Mouse (Mus musculus): Measurements from ENCODE around the gene Teddm1a. TPM values are rescaled to one million over a fixed set of nuclear protein-coding genes. Genes with fewer than 3 reads are reported as not detected.

The Teddm1a gene
- polyA plus RNA-seq, 1 experiment from 2014 or later = not detected

DNA sequence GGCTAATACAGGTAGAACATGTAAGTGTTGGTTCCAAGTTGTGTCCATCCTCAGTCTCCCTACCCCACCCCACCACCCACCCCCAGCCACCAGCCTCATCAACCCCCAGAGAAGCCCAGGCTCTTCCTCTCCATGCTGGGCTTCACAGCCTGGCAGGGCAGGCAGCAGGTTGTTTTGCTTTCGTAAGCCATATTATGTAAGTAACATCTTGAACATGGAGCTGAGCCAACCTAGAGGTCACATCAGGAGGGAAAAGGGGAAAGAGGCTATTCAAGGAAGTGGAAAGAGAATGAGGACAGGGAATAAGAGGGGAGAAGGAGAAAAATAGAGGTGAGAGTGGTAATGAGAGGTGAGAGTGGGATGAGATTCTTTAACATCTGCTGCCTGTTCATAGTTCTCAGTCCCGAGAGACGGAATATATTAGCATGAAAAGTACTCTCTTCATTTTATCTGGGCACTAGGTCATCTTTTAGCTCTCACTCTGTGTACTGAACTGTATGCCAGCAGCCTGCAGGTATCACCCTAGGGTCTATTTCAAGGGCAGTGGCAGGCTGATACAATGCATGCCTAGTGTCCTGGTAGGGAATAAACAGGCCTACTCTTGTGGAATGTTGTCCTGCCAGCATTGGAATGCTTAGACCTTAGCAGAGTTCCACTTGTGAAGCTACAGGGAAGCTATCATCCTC, 27.1 kb downstream of the Teddm1a start:
- no peaks in the 10 kb centered on the region for H3K9me3 ChIP-seq (ENCODE audit: control insufficient read depth, low read length)

GRCm38 (mm10) chr1:153921642-153922041, 30.1 kb downstream of the Teddm1a start:
- Histone ChIP-seq H3K27me3 (ENCODE audit: control insufficient read depth, insufficient read depth, low read length) (no peaks in the 10 kb centered on the region), H3K4me3 (ENCODE audit: control insufficient read depth in 1 of 2, insufficient read depth in 1 of 2, low read depth in 1 of 2, low read length in 2 of 2) (no peak overlapping the region), H3K27ac (replicated peaks in 1 of 2; ENCODE audit: control insufficient read depth in 1 of 2, insufficient read depth in 1 of 2, low read depth in 2 of 2, low read length in 2 of 2) (no peak overlapping the region), H3K4me2 (ENCODE audit: low read length) (no peak overlapping the region), H3K4me1 (ENCODE audit: control insufficient read depth in 2 of 2, insufficient read depth in 2 of 2, low read length in 2 of 2) (peaks cover 7 to 15% of the 10 kb centered on the region in 2 experiments), H3K9me3 (ENCODE audit: control insufficient read depth, low read length) (no peaks in the 10 kb centered on the region), H3K9ac (ENCODE audit: low read length) (no peak overlapping the region), H3K36me3 (ENCODE audit: control insufficient read depth, insufficient read depth, low read length) (no peaks in the 10 kb centered on the region)
- no peak for ATAC-seq (ENCODE audit: insufficient number of reproducible peaks, insufficient read depth, low FRiP score, low read depth)
- WGBS = 91% methylated on average over 3 of the region's 3 CpGs

More for the DNA sequence above, 27.1 kb downstream of the Teddm1a start:
- H3K27me3 ChIP-seq (ENCODE audit: control insufficient read depth, insufficient read depth, low read length) = no peaks in the 10 kb centered on the region
- no peak overlapping the region for H3K4me3 ChIP-seq (ENCODE audit: control insufficient read depth in 1 of 2, insufficient read depth in 1 of 2, low read depth in 1 of 2, low read length in 2 of 2)
- H3K4me2 ChIP-seq (ENCODE audit: low read length) = no peak overlapping the region
- H3K27ac ChIP-seq (replicated peaks in 1 of 2; ENCODE audit: control insufficient read depth in 1 of 2, insufficient read depth in 1 of 2, low read depth in 2 of 2, low read length in 2 of 2) = peak overlapping the region; percentile 47 to 55; a peak in 3 of 4 replicates
- WGBS = 36% methylated on average over 3 of the region's 3 CpGs
- H3K9ac ChIP-seq (ENCODE audit: low read length) = no peak overlapping the region
- peak; percentile 52 for ATAC-seq (ENCODE audit: insufficient number of reproducible peaks, insufficient read depth, low FRiP score, low read depth)
- H3K36me3 ChIP-seq (ENCODE audit: control insufficient read depth, insufficient read depth, low read length) = no peaks in the 10 kb centered on the region
- peaks cover 7 to 15% of the 10 kb centered on the region in 2 experiments for H3K4me1 ChIP-seq (ENCODE audit: control insufficient read depth in 2 of 2, insufficient read depth in 2 of 2, low read length in 2 of 2)

DNA sequence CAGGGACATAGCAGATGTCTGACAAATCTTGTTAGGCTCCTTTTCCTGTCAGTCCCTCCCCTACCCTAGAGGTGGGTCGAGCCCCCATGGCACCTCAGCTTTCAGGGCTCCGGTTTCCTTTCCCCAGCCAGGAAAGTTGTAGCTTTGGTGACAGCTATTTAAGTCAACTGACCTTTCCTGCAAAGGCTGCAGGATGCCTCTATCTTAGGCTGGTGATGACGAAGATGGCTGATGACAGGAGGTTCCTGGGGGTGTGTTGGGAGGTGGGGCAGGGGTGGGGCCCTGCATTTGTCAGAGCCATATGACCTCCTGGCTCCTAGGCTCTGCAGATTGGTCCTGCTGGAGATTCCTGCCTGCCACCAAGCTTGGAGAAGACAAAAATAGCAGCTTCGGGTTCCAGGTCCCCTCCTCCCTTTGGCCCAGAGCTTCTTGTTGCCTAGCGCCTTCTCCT, 31.1 kb downstream of the Teddm1a start:
- Histone ChIP-seq H3K27ac (replicated peaks in 1 of 2; ENCODE audit: control insufficient read depth in 1 of 2, insufficient read depth in 1 of 2, low read depth in 2 of 2, low read length in 2 of 2) (peak overlapping the region; percentile 82 to 83), H3K4me2 (ENCODE audit: low read length) (peak overlapping the region; percentile 16; the same call in 1 of the 2 replicates), H3K36me3 (ENCODE audit: control insufficient read depth, insufficient read depth, low read length) (no peaks in the 10 kb centered on the region), H3K4me1 (ENCODE audit: control insufficient read depth in 2 of 2, insufficient read depth in 2 of 2, low read length in 2 of 2) (peaks cover 7 to 15% of the 10 kb centered on the region in 2 experiments), H3K9me3 (ENCODE audit: control insufficient read depth, low read length) (no peaks in the 10 kb centered on the region), H3K27me3 (ENCODE audit: control insufficient read depth, insufficient read depth, low read length) (no peaks in the 10 kb centered on the region), H3K4me3 (ENCODE audit: control insufficient read depth in 1 of 2, insufficient read depth in 1 of 2, low read depth in 1 of 2, low read length in 2 of 2) (no peak overlapping the region), H3K9ac (ENCODE audit: low read length) (no peak overlapping the region)
- WGBS = 2% methylated on average over 5 of the region's 5 CpGs
- ATAC-seq (ENCODE audit: insufficient number of reproducible peaks, insufficient read depth, low FRiP score, low read depth) = peak; percentile 75

DNA sequence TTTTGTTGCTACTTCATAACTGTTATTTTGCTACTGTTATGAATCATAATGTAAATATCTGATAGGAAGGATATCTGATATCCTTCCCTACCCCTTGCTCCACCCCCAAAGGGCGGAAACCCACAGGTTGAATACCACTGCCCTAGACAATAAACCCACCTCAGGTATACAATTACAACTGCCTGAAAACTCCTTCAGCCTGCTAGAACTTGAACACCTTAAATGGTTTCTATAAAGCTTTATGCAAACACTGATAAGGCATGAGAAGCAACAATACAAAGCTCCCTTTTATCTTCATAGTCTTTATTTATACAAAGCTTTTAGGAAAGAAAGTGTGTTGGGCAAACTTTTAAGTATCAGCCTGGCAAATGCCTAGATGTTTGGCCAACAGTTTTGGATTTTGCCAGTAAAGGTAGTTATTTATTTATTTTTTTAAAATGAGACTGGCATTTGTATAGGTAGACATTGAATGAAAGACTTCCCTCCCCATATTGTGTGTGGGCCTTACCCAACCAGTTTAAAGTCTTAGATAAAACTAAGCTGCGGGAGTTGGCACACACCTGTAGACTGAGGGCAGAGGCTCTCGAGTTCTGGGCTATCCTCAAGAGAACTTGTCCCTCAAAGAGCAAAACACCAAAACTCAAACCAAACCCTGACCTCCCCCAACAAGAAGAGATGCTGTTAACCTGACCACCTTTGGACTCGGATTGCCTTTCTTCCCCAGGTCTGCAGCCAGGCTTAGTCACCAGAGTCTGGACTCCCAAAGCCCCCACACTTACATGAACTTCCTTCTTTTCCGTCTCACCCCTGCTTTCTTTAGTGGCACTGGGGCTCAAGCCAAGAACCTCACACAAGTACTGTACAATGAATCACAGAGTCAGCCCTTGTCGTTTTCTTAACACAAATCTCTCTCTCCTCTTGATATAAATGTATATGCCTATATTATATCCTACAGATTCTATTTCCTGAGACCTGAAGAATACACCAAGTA, 33.1 kb downstream of the Teddm1a start:
- Histone ChIP-seq H3K27ac (replicated peaks in 1 of 2; ENCODE audit: control insufficient read depth in 1 of 2, insufficient read depth in 1 of 2, low read depth in 2 of 2, low read length in 2 of 2) (no peak overlapping the region), H3K4me2 (ENCODE audit: low read length) (no peak overlapping the region), H3K4me3 (ENCODE audit: control insufficient read depth in 1 of 2, insufficient read depth in 1 of 2, low read depth in 1 of 2, low read length in 2 of 2) (no peak overlapping the region), H3K36me3 (ENCODE audit: control insufficient read depth, insufficient read depth, low read length) (no peaks in the 10 kb centered on the region), H3K4me1 (ENCODE audit: control insufficient read depth in 2 of 2, insufficient read depth in 2 of 2, low read length in 2 of 2) (peaks cover 7 to 8% of the 10 kb centered on the region in 2 experiments), H3K27me3 (ENCODE audit: control insufficient read depth, insufficient read depth, low read length) (no peaks in the 10 kb centered on the region), H3K9me3 (ENCODE audit: control insufficient read depth, low read length) (no peaks in the 10 kb centered on the region), H3K9ac (ENCODE audit: low read length) (no peak overlapping the region)
- 86% methylated on average over 6 of the region's 6 CpGs for WGBS
- no peak for ATAC-seq (ENCODE audit: insufficient number of reproducible peaks, insufficient read depth, low FRiP score, low read depth)

DNA sequence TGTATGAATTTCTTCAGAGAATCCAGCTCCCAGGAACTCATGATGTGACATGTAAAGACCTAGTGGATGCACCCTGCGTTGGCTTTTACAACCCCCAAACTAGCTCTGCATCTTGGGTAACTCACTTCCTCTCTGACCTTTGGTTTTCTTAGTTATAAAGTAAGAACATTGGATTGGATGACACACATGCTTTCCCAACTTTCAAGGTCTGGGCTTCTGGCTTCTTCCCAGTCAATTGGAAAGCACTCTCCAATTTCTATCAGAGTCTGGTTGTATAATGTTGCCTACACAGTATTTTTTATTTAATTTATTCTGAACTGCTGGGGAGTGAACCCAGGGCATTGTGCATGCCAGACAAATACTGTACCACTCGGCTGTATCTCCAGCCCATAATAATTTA, 38.9 kb downstream of the Teddm1a start:
- no peak for ATAC-seq (ENCODE audit: insufficient number of reproducible peaks, insufficient read depth, low FRiP score, low read depth)
- 82% methylated on average over 2 of the region's 2 CpGs for WGBS

GRCm38 (mm10) chr1:153933772-153934171, 42.2 kb downstream of the Teddm1a start:
- Histone ChIP-seq H3K4me1 (ENCODE audit: control insufficient read depth in 2 of 2, insufficient read depth in 2 of 2, low read length in 2 of 2) (no peaks in the 10 kb centered on the region), H3K27me3 (ENCODE audit: control insufficient read depth, insufficient read depth, low read length) (no peaks in the 10 kb centered on the region), H3K36me3 (ENCODE audit: control insufficient read depth, insufficient read depth, low read length) (no peaks in the 10 kb centered on the region), H3K4me3 (ENCODE audit: control insufficient read depth in 1 of 2, insufficient read depth in 1 of 2, low read depth in 1 of 2, low read length in 2 of 2) (no peak overlapping the region), H3K27ac (replicated peaks in 1 of 2; ENCODE audit: control insufficient read depth in 1 of 2, insufficient read depth in 1 of 2, low read depth in 2 of 2, low read length in 2 of 2) (no peak overlapping the region), H3K4me2 (ENCODE audit: low read length) (no peak overlapping the region), H3K9me3 (ENCODE audit: control insufficient read depth, low read length) (no peaks in the 10 kb centered on the region), H3K9ac (ENCODE audit: low read length) (no peak overlapping the region)
- ATAC-seq (ENCODE audit: insufficient number of reproducible peaks, insufficient read depth, low FRiP score, low read depth) = no peak
- 65% methylated on average over 1 of the region's 1 CpGs for WGBS

More for the DNA sequence above, 38.9 kb downstream of the Teddm1a start:
- no peak overlapping the region for H3K4me3 ChIP-seq (ENCODE audit: control insufficient read depth in 1 of 2, insufficient read depth in 1 of 2, low read depth in 1 of 2, low read length in 2 of 2)
- H3K4me2 ChIP-seq (ENCODE audit: low read length) = no peak overlapping the region
- no peak overlapping the region for H3K27ac ChIP-seq (replicated peaks in 1 of 2; ENCODE audit: control insufficient read depth in 1 of 2, insufficient read depth in 1 of 2, low read depth in 2 of 2, low read length in 2 of 2)
- H3K27me3 ChIP-seq (ENCODE audit: control insufficient read depth, insufficient read depth, low read length) = no peaks in the 10 kb centered on the region
- H3K4me1 ChIP-seq (ENCODE audit: control insufficient read depth in 2 of 2, insufficient read depth in 2 of 2, low read length in 2 of 2) = no peaks in the 10 kb centered on the region
- H3K36me3 ChIP-seq (ENCODE audit: control insufficient read depth, insufficient read depth, low read length) = no peaks in the 10 kb centered on the region
- H3K9me3 ChIP-seq (ENCODE audit: control insufficient read depth, low read length) = no peaks in the 10 kb centered on the region
- H3K9ac ChIP-seq (ENCODE audit: low read length) = no peak overlapping the region

DNA sequence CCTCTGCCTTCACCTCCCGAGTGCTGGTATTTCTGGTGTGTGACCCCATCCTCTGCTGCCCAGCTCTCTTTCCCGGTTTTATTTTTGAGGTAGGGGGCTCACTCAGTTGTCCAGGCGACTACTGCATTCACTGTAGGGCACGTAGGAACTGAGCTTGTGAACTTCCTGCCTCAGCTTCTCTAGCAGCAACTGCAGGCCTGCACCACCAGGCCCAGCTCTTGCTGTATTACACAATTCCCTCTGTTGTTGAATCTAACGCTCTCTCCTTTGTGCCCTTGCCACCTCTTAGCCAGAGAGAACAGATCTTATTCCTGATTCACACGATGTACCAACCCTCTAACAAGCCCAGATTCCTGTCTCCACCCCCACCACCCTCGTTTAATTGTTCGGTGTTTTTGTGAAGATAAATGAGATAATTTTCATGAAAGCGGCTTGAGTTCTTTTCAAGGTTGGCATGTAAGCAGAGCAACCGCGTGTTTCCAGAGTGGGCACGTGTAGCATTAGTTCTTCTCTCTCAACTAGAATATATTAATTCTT, 44.4 kb downstream of the Teddm1a start:
- Histone ChIP-seq H3K4me1 (ENCODE audit: control insufficient read depth in 2 of 2, insufficient read depth in 2 of 2, low read length in 2 of 2) (no peaks in the 10 kb centered on the region), H3K4me3 (ENCODE audit: control insufficient read depth in 1 of 2, insufficient read depth in 1 of 2, low read depth in 1 of 2, low read length in 2 of 2) (no peak overlapping the region), H3K36me3 (ENCODE audit: control insufficient read depth, insufficient read depth, low read length) (no peaks in the 10 kb centered on the region), H3K27me3 (ENCODE audit: control insufficient read depth, insufficient read depth, low read length) (no peaks in the 10 kb centered on the region), H3K9me3 (ENCODE audit: control insufficient read depth, low read length) (no peaks in the 10 kb centered on the region), H3K4me2 (ENCODE audit: low read length) (no peak overlapping the region), H3K9ac (ENCODE audit: low read length) (no peak overlapping the region), H3K27ac (replicated peaks in 1 of 2; ENCODE audit: control insufficient read depth in 1 of 2, insufficient read depth in 1 of 2, low read depth in 2 of 2, low read length in 2 of 2) (no peak overlapping the region)
- WGBS = 74% methylated on average over 12 of the region's 12 CpGs
- ATAC-seq (ENCODE audit: insufficient number of reproducible peaks, insufficient read depth, low FRiP score, low read depth) = no peak
